Mouse (Mus musculus): ENCODE measurements around the gene Ddx23. TPM values are rescaled to one million over a fixed set of nuclear protein-coding genes. Genes with fewer than 3 reads are reported as not detected.

Ddx23 gene
- polyA plus RNA-seq, 1 experiment from 2014 or later = 10.2 TPM

GRCm38 (mm10) chr15:98615751-98616150, 46.9 kb downstream of the Ddx23 start:
- Histone ChIP-seq H3K4me1 (replicated peaks) (peaks cover 12% of the 10 kb centered on the region), H3K4me2 (no peak overlapping the region), H3K9ac (no peak overlapping the region), H3K4me3 (replicated peaks) (no peak overlapping the region), H3K36me3 (replicated peaks) (no peaks in the 10 kb centered on the region), H3K9me3 (replicated peaks) (no peaks in the 10 kb centered on the region), H3K27ac (replicated peaks) (no peak overlapping the region), H3K27me3 (peaks cover 42% of the 10 kb centered on the region)
- no peak for ATAC-seq (ENCODE audit: insufficient read depth)
- 69% methylated on average over 6 of the region's 6 CpGs for WGBS (ENCODE audit: insufficient replicate concordance)

- ATAC-seq (ENCODE audit: insufficient read depth) = no peak
- no peak overlapping the region for H3K4me2 ChIP-seq
Measured at GRCm38 (mm10) chr15:98614971-98615370, 47.7 kb downstream of the Ddx23 start.

GRCm38 (mm10) chr15:98614551-98614950, 48.1 kb downstream of the Ddx23 start:
- peaks cover 44% of the 10 kb centered on the region for H3K27me3 ChIP-seq
- no peak overlapping the region for H3K9ac ChIP-seq
- peaks cover 24% of the 10 kb centered on the region for H3K4me1 ChIP-seq (replicated peaks)
- H3K9me3 ChIP-seq (replicated peaks) = no peaks in the 10 kb centered on the region
- 68% methylated on average over 9 of the region's 9 CpGs for WGBS (ENCODE audit: insufficient replicate concordance)
- H3K4me2 ChIP-seq = no peak overlapping the region
- ATAC-seq (ENCODE audit: insufficient read depth) = no peak
- H3K4me3 ChIP-seq (replicated peaks) = no peak overlapping the region
- H3K36me3 ChIP-seq (replicated peaks) = no peaks in the 10 kb centered on the region
- no peak overlapping the region for H3K27ac ChIP-seq (replicated peaks)

More at GRCm38 (mm10) chr15:98614971-98615370, 47.7 kb downstream of the Ddx23 start:
- Histone ChIP-seq H3K9ac (no peak overlapping the region), H3K9me3 (replicated peaks) (no peaks in the 10 kb centered on the region), H3K4me3 (replicated peaks) (no peak overlapping the region), H3K27ac (replicated peaks) (no peak overlapping the region), H3K4me1 (replicated peaks) (peaks cover 20% of the 10 kb centered on the region), H3K36me3 (replicated peaks) (no peaks in the 10 kb centered on the region), H3K27me3 (peaks cover 42% of the 10 kb centered on the region)
- WGBS (ENCODE audit: insufficient replicate concordance) = 63% methylated on average over 6 of the region's 6 CpGs

GRCm38 (mm10) chr15:98612229-98612628, 50.5 kb downstream of the Ddx23 start:
- no peak overlapping the region for H3K9ac ChIP-seq
- peaks cover 42% of the 10 kb centered on the region for H3K4me1 ChIP-seq (replicated peaks)
- ATAC-seq (ENCODE audit: insufficient read depth) = no peak
- H3K27ac ChIP-seq (replicated peaks) = no peak overlapping the region
- H3K4me3 ChIP-seq (replicated peaks) = no peak overlapping the region
- 86% methylated on average over 3 of the region's 3 CpGs for WGBS (ENCODE audit: insufficient replicate concordance)
- no peaks in the 10 kb centered on the region for H3K9me3 ChIP-seq (replicated peaks)
- H3K36me3 ChIP-seq (replicated peaks) = no peaks in the 10 kb centered on the region
- no peak overlapping the region for H3K4me2 ChIP-seq
- peaks cover 23% of the 10 kb centered on the region for H3K27me3 ChIP-seq

- Histone ChIP-seq H3K4me1 (replicated peaks) (peaks cover 54% of the 10 kb centered on the region), H3K36me3 (replicated peaks) (no peaks in the 10 kb centered on the region), H3K9ac (peak overlapping the region; percentile 90), H3K9me3 (replicated peaks) (no peaks in the 10 kb centered on the region), H3K4me3 (replicated peaks) (peak overlapping the region; percentile 82), H3K27ac (replicated peaks) (peak overlapping the region; percentile 96; the same call in 1 of the 2 replicates), H3K27me3 (peaks cover 15% of the 10 kb centered on the region), H3K4me2 (peak overlapping the region; percentile 98)
- no peak for ATAC-seq (ENCODE audit: insufficient read depth)
- WGBS (ENCODE audit: insufficient replicate concordance) = 9% methylated on average over 12 of the region's 12 CpGs
Measured at GRCm38 (mm10) chr15:98610131-98610633, 52.5 kb downstream of the Ddx23 start.

- no peaks in the 10 kb centered on the region for H3K9me3 ChIP-seq (replicated peaks)
- under 1% methylated on average over 74 of the region's 75 CpGs for WGBS (ENCODE audit: insufficient replicate concordance)
- H3K4me2 ChIP-seq = peak within 1 kb of the TSS; percentile 98
- H3K27me3 ChIP-seq = peaks cover 15% of the 10 kb centered on the region
- H3K4me1 ChIP-seq (replicated peaks) = peaks cover 61% of the 10 kb centered on the region
- peaks cover 5% of the 10 kb centered on the region for H3K36me3 ChIP-seq (replicated peaks)
- peak within 1 kb of the TSS; percentile 82 for H3K4me3 ChIP-seq (replicated peaks)
- ATAC-seq (ENCODE audit: insufficient read depth) = peak; percentile 24
- H3K27ac ChIP-seq (replicated peaks) = peak within 1 kb of the TSS; percentile 96
- peak within 1 kb of the TSS; percentile 90 for H3K9ac ChIP-seq
Measured at GRCm38 (mm10) chr15:98609331-98610130, 53.2 kb downstream of the Ddx23 start, which contains the start of gene Adcy6. Gene Adcy6 (minus strand): TSS chr15:98610076.

- Histone ChIP-seq H3K4me1 (replicated peaks) (peaks cover 68% of the 10 kb centered on the region), H3K9ac (peak overlapping the region; percentile 90), H3K27ac (replicated peaks) (peak overlapping the region; percentile 96), H3K36me3 (replicated peaks) (peaks cover 12% of the 10 kb centered on the region), H3K4me2 (peak overlapping the region; percentile 98), H3K9me3 (replicated peaks) (no peaks in the 10 kb centered on the region), H3K4me3 (replicated peaks) (peak overlapping the region; percentile 82), H3K27me3 (peaks cover 15% of the 10 kb centered on the region)
- ATAC-seq (ENCODE audit: insufficient read depth) = peak; percentile 19
- WGBS (ENCODE audit: insufficient replicate concordance) = 0% methylated on average over 14 of the region's 26 CpGs
Measured at GRCm38 (mm10) chr15:98608784-98609250, 53.9 kb downstream of the Ddx23 start.

- Histone ChIP-seq H3K9me3 (replicated peaks) (no peaks in the 10 kb centered on the region), H3K4me3 (replicated peaks) (peak overlapping the region; percentile 82), H3K4me1 (replicated peaks) (peaks cover 74% of the 10 kb centered on the region), H3K4me2 (peak overlapping the region; percentile 98), H3K36me3 (replicated peaks) (peaks cover 16% of the 10 kb centered on the region), H3K9ac (peak overlapping the region; percentile 90), H3K27ac (replicated peaks) (peak overlapping the region; percentile 96), H3K27me3 (peaks cover 15% of the 10 kb centered on the region)
- no peak for ATAC-seq (ENCODE audit: insufficient read depth)
- 23% methylated on average over 9 of the region's 10 CpGs for WGBS (ENCODE audit: insufficient replicate concordance)
Measured at GRCm38 (mm10) chr15:98608058-98608783, 54.5 kb downstream of the Ddx23 start.

- H3K4me2 ChIP-seq = peak overlapping the region; percentile 98
- H3K4me3 ChIP-seq (replicated peaks) = peak overlapping the region; percentile 82
- H3K9ac ChIP-seq = peak overlapping the region; percentile 90
- H3K9me3 ChIP-seq (replicated peaks) = no peaks in the 10 kb centered on the region
- peak overlapping the region; percentile 96 for H3K27ac ChIP-seq (replicated peaks)
- 26% methylated on average over 4 of the region's 4 CpGs for WGBS (ENCODE audit: insufficient replicate concordance)
- peaks cover 19% of the 10 kb centered on the region for H3K36me3 ChIP-seq (replicated peaks)
- H3K27me3 ChIP-seq = peaks cover 15% of the 10 kb centered on the region
- peaks cover 80% of the 10 kb centered on the region for H3K4me1 ChIP-seq (replicated peaks)
- no peak for ATAC-seq (ENCODE audit: insufficient read depth)
Measured at GRCm38 (mm10) chr15:98607557-98607956, 55.1 kb downstream of the Ddx23 start.

GRCm38 (mm10) chr15:98606739-98607138, 56.0 kb downstream of the Ddx23 start:
- Histone ChIP-seq H3K4me1 (replicated peaks) (peaks cover 88% of the 10 kb centered on the region), H3K9me3 (replicated peaks) (no peaks in the 10 kb centered on the region), H3K4me3 (replicated peaks) (peak overlapping the region; percentile 82), H3K4me2 (peak overlapping the region; percentile 98), H3K27ac (replicated peaks) (peak overlapping the region; percentile 96), H3K36me3 (replicated peaks) (peaks cover 21% of the 10 kb centered on the region), H3K27me3 (peaks cover 15% of the 10 kb centered on the region), H3K9ac (peak overlapping the region; percentile 90)
- WGBS (ENCODE audit: insufficient replicate concordance) = 35% methylated on average over 9 of the region's 9 CpGs
- ATAC-seq (ENCODE audit: insufficient read depth) = no peak

- Histone ChIP-seq H3K4me2 (peak overlapping the region; percentile 98), H3K4me3 (replicated peaks) (peak overlapping the region; percentile 82), H3K4me1 (replicated peaks) (peaks cover 95% of the 10 kb centered on the region), H3K36me3 (replicated peaks) (peaks cover 27% of the 10 kb centered on the region), H3K9ac (peak overlapping the region; percentile 90), H3K27me3 (peaks cover 12% of the 10 kb centered on the region), H3K9me3 (replicated peaks) (no peaks in the 10 kb centered on the region), H3K27ac (replicated peaks) (peak overlapping the region; percentile 96)
- ATAC-seq (ENCODE audit: insufficient read depth) = peak; percentile 78
- 16% methylated on average over 12 of the region's 12 CpGs for WGBS (ENCODE audit: insufficient replicate concordance)
Measured at GRCm38 (mm10) chr15:98606051-98606536, 56.6 kb downstream of the Ddx23 start.

Measured in liver, embryonic 15.5 days (tissue).